Mouse (Mus musculus): ENCODE data around the gene Cox10. TPM values are rescaled to one million over a fixed set of nuclear protein-coding genes. Genes with fewer than 3 reads are reported as not detected.

The Cox10 gene
- total RNA-seq (2012; rRNA removed) (35.2 and 37.5 TPM in 2 replicates), total RNA-seq (2014; rRNA removed) (19.6 and 23.4 TPM in 2 replicates), polyA plus RNA-seq (2012; ENCODE audit: insufficient read length, low read depth) (53.0 and 60.3 TPM in 2 replicates)

DNA sequence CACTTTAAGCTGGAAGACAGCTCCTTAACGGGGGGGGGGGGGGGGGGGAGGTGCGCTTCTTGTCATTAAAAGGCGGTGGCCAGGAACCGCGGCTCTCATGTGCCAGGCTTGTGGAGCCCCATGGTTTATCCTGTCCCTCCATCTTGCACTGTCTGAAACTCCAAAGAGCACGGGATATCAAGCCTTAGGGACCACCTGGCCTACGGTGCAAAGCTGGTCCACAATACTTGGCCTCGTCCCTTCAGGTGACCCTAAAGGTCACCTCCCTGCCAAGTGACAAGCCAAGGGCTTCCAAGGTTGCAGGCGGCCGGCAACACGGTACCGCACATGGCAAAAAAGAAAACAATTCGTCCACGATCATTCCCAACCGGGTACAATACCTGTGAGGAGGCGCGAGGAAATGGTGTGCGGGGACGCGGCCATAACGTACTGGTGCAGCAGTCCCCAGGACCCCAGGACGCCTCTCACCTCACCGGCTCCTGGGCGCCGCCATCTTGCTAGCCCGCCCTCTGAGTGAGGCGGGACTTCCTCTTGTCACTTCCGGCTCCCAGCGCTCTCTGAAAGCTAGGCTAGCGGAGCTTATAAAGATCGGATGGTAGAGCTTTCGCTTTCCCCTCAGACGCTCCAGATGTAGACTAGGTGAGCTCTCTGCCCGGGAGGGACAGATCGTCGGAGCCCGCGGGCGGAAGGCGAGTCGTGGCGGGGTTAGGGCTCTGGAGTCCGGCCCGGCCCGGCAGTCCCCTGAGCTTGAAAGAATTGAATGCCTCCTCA is at the start of gene Cox10:
Gene Cox10 (minus strand): TSS at position 513 of the 771 bp plus-strand sequence.
- Histone ChIP-seq H3K9ac (ENCODE audit: insufficient read depth, low read depth) (peak within 1 kb of the TSS; percentile 89), H3K27me3 (replicated peaks) (no peaks in the 10 kb centered on the region), H3K27ac (ENCODE audit: insufficient read depth, low read depth) (peak within 1 kb of the TSS; percentile 48), H3K4me1 (ENCODE audit: control insufficient read depth in 1 of 2, insufficient read depth in 2 of 2) (peaks cover 5 to 43% of the 10 kb centered on the region in 2 experiments), H3K79me2 (replicated peaks; ENCODE audit: control insufficient read depth, extremely low read depth, insufficient read depth, poor library complexity, severe bottlenecking) (peaks cover 18% of the 10 kb centered on the region), H3K4me2 (ENCODE audit: insufficient read depth, low read depth, poor library complexity, severe bottlenecking) (peak within 1 kb of the TSS; percentile 91), H3K9me3 (replicated peaks; ENCODE audit: low read length) (peaks cover 3% of the 10 kb centered on the region), H3K36me3 (replicated peaks in 1 of 2; ENCODE audit: control insufficient read depth in 1 of 2, insufficient read depth in 1 of 2, low read length in 1 of 2) (peaks cover 5 to 52% of the 10 kb centered on the region in 2 experiments), H3K4me3 (replicated peaks in 1 of 3; ENCODE audit: low read depth in 2 of 3, low read length in 2 of 3, poor library complexity in 1 of 3) (peak within 1 kb of the TSS; percentile 93 to 96 (median 94))
- peak; percentile 96 for DNase-seq (ENCODE audit: extremely low read depth)
- in situ Hi-C loops (cut with MboI; ENCODE audit: low pct_ligation_motif_present, low pct_unique_long_range_greater_than_20kb, low sequenced_read_pairs) (no loop called here), dilution Hi-C loops (cut with MboI; ENCODE audit: extremely low pct_ligation_motif_present, extremely low pct_unique_long_range_greater_than_20kb, low sequenced_read_pairs) (no loop called here)
- TF ChIP-seq E2F4 (IDR thresholded peaks at IDR 0.05; ENCODE audit: insufficient replicate concordance, low read depth, low read length) (peak; percentile 50; the same call in 1 of the 2 replicates), ZKSCAN1 (IDR thresholded peaks at IDR 0.05; ENCODE audit: borderline replicate concordance, low read depth, low read length) (no peak), TCF12 (IDR thresholded peaks at IDR 0.05; ENCODE audit: low read depth, low read length) (peak; percentile 99), ZMIZ1 (IDR thresholded peaks at IDR 0.05; ENCODE audit: low read depth, low read length) (peak; percentile 97), ZNF384 (IDR thresholded peaks at IDR 0.05; ENCODE audit: low read depth, low read length) (no peak), MAFK (IDR thresholded peaks at IDR 0.05; ENCODE audit: insufficient replicate concordance, low read length) (no peak), UBTF (IDR thresholded peaks at IDR 0.05; ENCODE audit: low read depth, low read length) (peak; percentile 77; the same call in 1 of the 2 replicates), MEF2A (IDR thresholded peaks at IDR 0.05; ENCODE audit: borderline replicate concordance, low read depth, low read length) (peak; percentile 42; the same call in 1 of the 2 replicates), MXI1 (IDR thresholded peaks at IDR 0.05; ENCODE audit: low read depth, low read length) (peak; percentile 97), MAZ (IDR thresholded peaks at IDR 0.05; ENCODE audit: low read depth, low read length) (no peak), POLR2A (IDR thresholded peaks at IDR 0.05; ENCODE audit: low read depth, low read length) (peak; percentile 97), GABPA (IDR thresholded peaks at IDR 0.05; ENCODE audit: insufficient replicate concordance, low read depth, low read length) (no peak), SIN3A (IDR thresholded peaks at IDR 0.05; ENCODE audit: low read length) (peak; percentile 90), TBP (conservative IDR thresholded peaks at IDR 0.05; ENCODE audit: low read depth, low read length) (peak; percentile 95), CHD1 (IDR thresholded peaks at IDR 0.05; ENCODE audit: low read depth, low read length) (peak; percentile 83; the same call in 1 of the 2 replicates), JUN (IDR thresholded peaks at IDR 0.05; ENCODE audit: insufficient read depth, low read depth, low read length) (no peak), POLR2AphosphoS2 (IDR thresholded peaks at IDR 0.05; ENCODE audit: low read depth, low read length) (peak; percentile 89), HCFC1 (IDR thresholded peaks at IDR 0.05; ENCODE audit: low read depth, low read length) (peak; percentile 88), CHD2 (IDR thresholded peaks at IDR 0.05; ENCODE audit: low read length) (0 out of 2 replicates have a peak, but pooled peaks have one; percentile 9), NELFE (IDR thresholded peaks at IDR 0.05; ENCODE audit: low read depth, low read length) (peak; percentile 95), ZC3H11A (IDR thresholded peaks at IDR 0.05; ENCODE audit: low read depth, low read length) (no peak), ETS1 (conservative IDR thresholded peaks at IDR 0.05; ENCODE audit: low read depth, low read length) (peak; percentile 36; the same call in 1 of the 2 replicates), MYC (IDR thresholded peaks at IDR 0.05; ENCODE audit: low read depth, low read length) (peak; percentile 75), RAD21 (IDR thresholded peaks at IDR 0.05; ENCODE audit: low read depth, low read length) (no peak; the same call in 1 of the 2 replicates), SMC3 (IDR thresholded peaks at IDR 0.05; ENCODE audit: low read depth, low read length) (0 out of 2 replicates have a peak, but pooled peaks have one; percentile 10), JUND (conservative IDR thresholded peaks at IDR 0.05; ENCODE audit: low read depth, low read length) (no peak), NRF1 (IDR thresholded peaks at IDR 0.05; ENCODE audit: low read depth, low read length) (peak; percentile 63), MAX (IDR thresholded peaks at IDR 0.05; ENCODE audit: low read length) (peak; percentile 78), CTCF (conservative IDR thresholded peaks at IDR 0.05 in 1 of 2, IDR thresholded peaks at IDR 0.05 in 1 of 2; ENCODE audit: low read depth in 2 of 2, low read length in 2 of 2) (no peak), KAT2A (IDR thresholded peaks at IDR 0.05; ENCODE audit: insufficient replicate concordance, low read length) (peak; percentile 72; the same call in 1 of the 2 replicates), USF1 (IDR thresholded peaks at IDR 0.05; ENCODE audit: low read depth, low read length) (no peak), IRF4 (IDR thresholded peaks at IDR 0.05; ENCODE audit: low read depth, low read length) (peak; percentile 43; the same call in 1 of the 2 replicates), ELF1 (IDR thresholded peaks at IDR 0.05; ENCODE audit: low read depth, low read length) (peak; percentile 85), USF2 (conservative IDR thresholded peaks at IDR 0.05; ENCODE audit: low read depth, low read length) (no peak), RCOR1 (conservative IDR thresholded peaks at IDR 0.05; ENCODE audit: low read depth, low read length) (0 out of 2 replicates have a peak, but pooled peaks have one; percentile 29), EP300 (IDR thresholded peaks at IDR 0.05; ENCODE audit: low read length) (no peak)

Measured in CH12.LX (cell line).